Mouse (Mus musculus) brain, embryonic 14.5 days (tissue): ENCODE measurements around the gene Abca7.

ENCODE experiments used
- CTCF ChIP-seq: fragments of 200-500 bp; IDR thresholded peaks from 2 replicates; pipeline ENCODE4 v1.5.1; 2012; ENCODE audit warnings: inconsistent platforms, mild to moderate bottlenecking, moderate library complexity, borderline replicate concordance; ENCODE audit not compliant: insufficient read depth, insufficient read length; ENCODE audit errors: extremely low read depth
- POLR2A ChIP-seq: fragments of 200-500 bp; IDR thresholded peaks from 2 replicates; pipeline ENCODE4 v1.6.1; 2012; ENCODE audit warnings: mild to moderate bottlenecking, inconsistent platforms, borderline replicate concordance; ENCODE audit not compliant: poor library complexity, insufficient read depth, insufficient read length, severe bottlenecking; ENCODE audit errors: extremely low read depth

DNA sequence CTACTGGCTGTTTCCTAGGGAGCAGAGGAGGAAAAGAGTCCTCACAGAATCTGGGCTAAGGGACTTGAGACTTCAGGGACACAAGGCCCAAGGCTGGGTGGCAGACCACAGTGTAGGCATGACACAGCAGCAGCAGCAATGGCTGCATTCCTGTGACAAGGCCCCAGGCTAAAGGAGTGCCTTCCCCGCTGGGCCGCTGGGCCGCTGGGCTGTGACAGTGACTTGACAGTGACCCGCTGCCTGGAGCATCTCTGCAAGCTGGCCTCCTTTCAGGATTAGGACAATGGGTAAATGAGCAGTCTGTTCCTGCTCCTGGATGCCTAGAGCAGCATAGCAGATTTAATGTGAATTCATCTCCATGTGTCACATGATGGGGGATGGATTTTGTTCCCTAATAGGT lies 47.8 kb downstream of the Abca7 start:
- no peak for TF ChIP-seq POLR2A
- no peak for TF ChIP-seq CTCF
